Mouse (Mus musculus): Measurements from ENCODE around the gene Tnp1.

Tnp1 gene

GRCm38 (mm10) chr1:73006847-73007246 is 8.9 kb downstream of the Tnp1 start:
- DNase-seq (ENCODE audit: low read depth, low spot score): no peak

- DNase-seq (ENCODE audit: low read depth, low spot score): no peak
These were observed 10.8 kb downstream of the Tnp1 start for GRCm38 (mm10) chr1:73004890-73005289.

GRCm38 (mm10) chr1:73002637-73003036 is 13.1 kb downstream of the Tnp1 start:
- no peak for DNase-seq (ENCODE audit: low read depth, low spot score)

- no peak for DNase-seq (ENCODE audit: low read depth, low spot score)
These were observed 13.7 kb downstream of the Tnp1 start for GRCm38 (mm10) chr1:73001961-73002360.

GRCm38 (mm10) chr1:72994751-72995528 is 20.8 kb downstream of the Tnp1 start:
- no peak for DNase-seq (ENCODE audit: low read depth, low spot score)

GRCm38 (mm10) chr1:72992944-72993464 is 22.7 kb downstream of the Tnp1 start:
- no peak for DNase-seq (ENCODE audit: low read depth, low spot score)

- no peak for DNase-seq (ENCODE audit: low read depth, low spot score)
These were observed 23.5 kb downstream of the Tnp1 start for GRCm38 (mm10) chr1:72992209-72992608.

GRCm38 (mm10) chr1:72988904-72989303 is 26.8 kb downstream of the Tnp1 start:
- DNase-seq (ENCODE audit: low read depth, low spot score): no peak

GRCm38 (mm10) chr1:72986715-72987114 is 29.0 kb downstream of the Tnp1 start:
- DNase-seq (ENCODE audit: low read depth, low spot score): no peak

GRCm38 (mm10) chr1:72978956-72979355 is 36.8 kb downstream of the Tnp1 start:
- peak; percentile 47 for DNase-seq (ENCODE audit: low read depth, low spot score)

GRCm38 (mm10) chr1:72974226-72974625 is 41.5 kb downstream of the Tnp1 start:
- no peak for DNase-seq (ENCODE audit: low read depth, low spot score)

- DNase-seq (ENCODE audit: low read depth, low spot score): no peak
These were observed 45.2 kb downstream of the Tnp1 start for GRCm38 (mm10) chr1:72970461-72970860.

- DNase-seq (ENCODE audit: low read depth, low spot score): peak; percentile 61
These were observed 46.4 kb downstream of the Tnp1 start for GRCm38 (mm10) chr1:72969113-72969812.

GRCm38 (mm10) chr1:72966423-72966822 is 49.3 kb downstream of the Tnp1 start:
- DNase-seq (ENCODE audit: low read depth, low spot score): no peak

Measured in forelimb bud, embryonic 11.5 days (tissue).